Mouse (Mus musculus) spleen, adult 18-20 months (tissue): ENCODE results near the gene Cdh18.
"Not testable (repeated sequence)": the region's sequence is repeated elsewhere in the genome, so short reads cannot be mapped to it uniquely, and the experiment has no call there.

Experiments
- DNase-seq, 2 experiments: peaks; one replicate each; pipeline ENCODE4 v3.0.0; 2022; ENCODE audit warnings: mixed read lengths in 2 of 2

Gene Cdh18

DNA sequence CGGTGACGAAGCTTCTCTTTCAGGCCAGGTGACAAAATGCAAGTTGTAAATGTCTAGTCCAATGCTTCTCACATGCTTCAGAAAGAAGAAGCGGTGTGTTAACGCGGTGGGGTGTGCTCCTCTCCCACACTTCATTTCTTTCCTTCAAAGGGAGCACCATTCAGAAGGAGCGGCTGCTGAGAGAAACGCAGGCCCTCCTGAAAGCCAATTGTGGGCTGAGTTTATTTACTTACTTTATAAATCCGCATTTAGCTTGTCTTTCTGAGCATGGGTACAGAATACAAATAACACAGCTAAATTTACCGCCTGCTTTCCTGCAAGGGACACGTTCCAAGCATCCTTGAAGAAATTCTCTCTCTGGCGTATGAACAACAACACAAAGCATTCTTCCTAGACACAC lies 420.6 kb downstream of the Cdh18 start:
- DNase-seq: no peak

DNA sequence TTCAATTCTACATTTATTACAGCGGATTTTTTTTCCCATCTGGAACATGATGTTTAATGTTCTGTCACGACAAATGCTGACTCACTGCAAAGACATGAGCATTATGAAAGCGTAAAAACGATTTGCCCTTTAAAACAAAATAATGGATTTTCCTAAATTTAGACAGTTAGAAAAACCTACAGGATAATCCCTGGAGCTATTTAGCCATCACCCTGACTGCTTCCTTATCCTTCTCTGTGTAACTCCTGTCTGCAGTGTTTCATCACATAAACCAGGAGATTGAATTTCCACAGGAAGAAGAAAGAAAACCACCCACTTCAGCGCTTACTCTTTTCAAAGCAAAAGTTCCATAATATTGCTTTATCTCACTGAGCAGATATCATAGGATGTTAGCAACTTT lies 431.3 kb downstream of the Cdh18 start:
- DNase-seq: no peak

DNA sequence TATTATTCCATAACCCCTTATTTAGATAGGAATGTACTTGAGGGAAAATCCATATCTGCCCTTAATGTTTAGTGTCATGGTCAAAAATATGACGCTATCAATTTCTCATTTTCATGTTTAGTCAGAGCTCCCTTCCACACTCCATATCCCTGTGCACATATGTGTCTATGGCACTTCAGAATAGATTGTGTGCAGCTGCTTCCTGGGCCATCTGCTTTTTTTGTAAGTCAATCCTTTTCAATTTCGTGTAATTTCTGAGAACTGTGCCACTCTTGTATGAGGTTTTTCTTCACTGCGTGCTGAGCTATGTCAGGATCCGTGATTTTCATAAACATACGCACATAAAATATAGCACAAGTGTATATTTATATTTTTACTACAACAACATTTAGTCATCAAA lies 435.8 kb downstream of the Cdh18 start:
- no peak for DNase-seq

DNA sequence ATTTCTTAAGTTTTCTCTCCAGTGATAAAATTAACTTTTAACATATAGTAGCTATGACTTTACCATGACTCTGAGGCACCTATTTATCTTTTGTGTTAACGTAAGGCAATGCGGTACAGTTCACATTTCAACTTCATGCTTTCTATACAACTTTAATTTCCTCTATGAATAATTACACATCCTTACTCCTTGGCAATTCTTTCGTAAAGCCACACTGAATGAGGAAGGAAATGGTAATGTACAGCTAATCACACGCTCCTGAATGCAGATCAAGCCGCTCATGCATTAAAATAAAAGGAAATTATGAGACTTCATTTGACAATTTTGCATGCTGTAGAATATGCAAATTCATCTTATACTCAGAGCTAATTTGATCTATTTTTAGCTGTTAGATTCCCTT lies 467.9 kb downstream of the Cdh18 start:
- no peak for DNase-seq

DNA sequence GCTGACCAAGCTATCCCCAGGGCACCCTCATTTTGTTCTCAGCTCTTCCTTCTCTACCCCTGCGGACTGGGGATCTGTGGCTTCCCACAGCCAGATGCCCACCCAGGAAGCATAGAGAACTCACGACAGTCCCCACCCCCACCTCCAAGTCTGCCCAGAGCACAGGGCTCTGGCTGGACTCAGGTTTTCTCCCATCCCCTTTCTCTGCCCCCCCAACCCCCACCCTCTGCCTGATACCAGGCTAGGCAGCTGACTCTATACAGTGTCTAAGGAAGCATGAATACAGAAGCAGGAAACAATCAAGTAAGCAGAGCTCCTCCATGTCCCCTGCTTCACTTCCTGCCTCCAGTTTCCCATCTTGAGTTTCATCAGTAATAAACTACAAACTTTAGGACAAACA lies 472.3 kb downstream of the Cdh18 start:
- DNase-seq: no peak

DNA sequence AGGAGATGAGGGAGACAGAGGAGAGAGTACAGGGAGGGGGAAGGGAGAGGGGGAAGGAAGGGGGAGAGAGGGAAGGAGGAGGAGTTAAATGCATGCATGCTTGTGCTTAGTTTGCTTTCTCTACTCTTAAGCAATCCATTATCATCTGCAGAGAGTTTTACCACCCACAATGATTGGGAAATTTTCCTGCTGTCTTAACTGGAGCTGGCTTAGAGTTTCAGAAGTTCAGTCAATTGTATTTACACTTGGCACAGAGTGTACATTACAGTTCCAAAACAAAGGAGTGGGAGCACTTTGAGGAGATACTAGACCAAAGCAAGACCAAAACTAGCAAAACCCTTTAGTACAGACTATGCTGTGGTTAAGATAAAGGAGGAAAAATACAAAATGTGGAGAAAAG lies 473.8 kb downstream of the Cdh18 start:
- no peak for DNase-seq

DNA sequence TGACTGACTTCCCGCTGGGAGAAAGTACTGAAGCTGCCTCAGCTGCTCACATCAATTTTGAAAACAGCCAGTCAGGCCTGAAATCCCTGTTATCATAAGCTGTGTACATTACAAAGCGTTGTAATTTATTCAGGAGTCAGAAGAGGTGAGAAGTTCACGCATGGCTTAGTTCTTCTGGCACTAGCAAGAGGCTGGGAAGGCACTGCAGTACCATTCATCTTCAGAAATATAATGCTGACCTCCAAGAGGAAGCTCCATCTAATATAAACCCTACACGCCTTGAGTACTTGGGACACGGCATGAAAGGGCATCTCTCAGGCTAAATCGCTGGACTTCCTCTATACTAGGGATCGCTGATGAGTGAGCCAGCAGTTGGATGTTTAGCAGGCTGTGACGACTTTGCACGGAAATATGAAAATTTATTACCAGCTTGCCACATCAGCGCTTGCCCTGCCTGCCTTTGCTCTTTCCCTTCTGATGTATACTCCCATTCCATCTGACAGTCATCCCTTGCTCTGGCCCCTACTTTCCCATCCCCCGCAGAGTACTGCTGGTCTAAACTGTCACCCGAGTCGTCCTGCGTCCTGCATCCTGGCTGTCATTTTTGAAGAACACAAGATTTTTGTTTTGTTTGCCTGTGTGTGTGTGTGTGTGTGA lies 486.9 kb downstream of the Cdh18 start:
- no peak for DNase-seq

DNA sequence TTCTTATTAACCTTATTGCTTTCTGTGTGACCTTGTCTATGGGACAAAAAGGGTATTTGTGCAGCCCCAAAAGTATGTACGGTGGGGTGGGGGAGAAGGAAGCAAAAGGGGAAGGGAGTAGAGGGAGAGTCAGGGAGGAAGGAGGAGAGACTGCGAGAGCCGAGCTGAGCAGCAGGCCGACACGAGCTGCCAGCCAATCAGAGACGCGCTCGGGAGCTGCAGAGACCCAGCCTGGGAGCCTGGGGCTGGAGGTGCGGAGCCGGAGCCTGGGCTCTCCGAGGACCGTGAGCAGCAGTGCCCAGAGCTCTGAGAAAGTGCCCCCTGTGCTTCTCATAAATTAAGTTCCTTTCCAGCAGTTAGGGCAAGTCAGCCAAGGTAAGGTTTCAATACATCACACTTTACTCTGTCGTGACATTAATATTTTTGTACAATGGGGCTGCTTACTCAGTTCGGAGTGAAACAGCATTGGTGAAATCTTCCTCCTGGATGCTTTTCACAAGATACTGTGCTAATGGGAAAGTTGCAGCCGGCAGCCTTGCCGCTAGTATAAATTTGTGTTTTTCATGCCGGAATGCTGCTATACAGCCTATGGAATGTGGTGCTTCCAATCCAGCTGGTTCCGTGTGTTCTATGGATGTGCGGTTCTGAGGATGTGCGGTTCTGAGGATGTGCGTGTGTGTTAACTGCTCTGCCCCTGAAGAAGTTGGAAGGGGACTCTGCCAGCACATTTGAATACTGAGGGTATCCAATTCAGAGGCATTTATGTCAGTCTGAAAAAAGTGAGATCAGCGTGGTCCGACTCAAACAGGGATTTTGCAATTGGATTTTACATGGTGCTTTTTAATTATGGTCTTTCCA lies 487.6 kb downstream of the Cdh18 start:
- DNase-seq: no peak

DNA sequence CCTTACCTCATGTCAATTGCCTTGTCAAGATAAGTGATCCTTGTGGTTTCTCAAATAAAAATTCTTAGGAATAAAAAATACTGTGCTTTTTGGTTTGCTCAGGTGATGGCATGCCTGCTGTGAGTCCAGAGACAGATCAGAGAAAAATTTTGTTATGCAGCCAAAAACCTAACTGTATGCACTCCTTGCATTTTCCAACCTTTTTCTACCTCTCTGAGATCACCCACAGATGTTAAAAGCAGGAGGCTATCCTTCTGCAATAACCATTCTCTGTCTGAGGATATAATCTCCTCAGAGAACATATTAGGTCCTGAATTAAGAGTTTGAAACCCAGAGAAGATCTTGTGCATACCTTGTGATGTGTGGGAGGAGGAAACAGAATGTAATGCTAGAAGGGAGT lies 488.7 kb downstream of the Cdh18 start:
- DNase-seq: no peak

DNA sequence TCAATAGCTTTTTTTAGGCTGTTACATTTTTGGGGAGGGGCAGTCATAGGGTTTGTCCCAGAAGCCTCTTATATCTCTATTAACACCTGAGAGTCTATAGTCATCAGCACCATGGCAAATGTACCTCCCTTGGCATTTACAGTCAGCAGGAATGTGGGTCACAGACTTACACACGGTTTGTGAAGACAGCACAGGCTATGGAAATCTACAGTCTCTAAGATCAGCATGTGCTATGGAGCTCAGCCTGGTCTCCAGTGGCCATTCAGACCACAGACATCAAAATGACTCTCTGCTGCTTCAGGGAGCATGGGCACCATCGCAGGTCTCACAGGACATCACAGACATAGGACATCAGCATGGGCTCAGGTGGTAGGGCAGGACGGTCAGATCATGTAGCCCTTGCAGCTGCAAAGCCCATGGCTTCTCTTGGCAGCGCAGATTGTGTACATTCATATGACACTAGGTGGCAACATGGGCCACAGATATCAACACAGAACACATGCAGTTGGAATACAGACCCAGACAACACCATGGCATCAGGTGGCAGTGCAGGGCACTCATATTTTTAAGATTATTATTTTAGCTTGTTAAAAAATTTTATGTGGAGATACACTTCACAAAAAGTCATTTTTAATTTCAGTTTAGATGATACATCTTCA lies 497.4 kb downstream of the Cdh18 start:
- DNase-seq: no peak

DNA sequence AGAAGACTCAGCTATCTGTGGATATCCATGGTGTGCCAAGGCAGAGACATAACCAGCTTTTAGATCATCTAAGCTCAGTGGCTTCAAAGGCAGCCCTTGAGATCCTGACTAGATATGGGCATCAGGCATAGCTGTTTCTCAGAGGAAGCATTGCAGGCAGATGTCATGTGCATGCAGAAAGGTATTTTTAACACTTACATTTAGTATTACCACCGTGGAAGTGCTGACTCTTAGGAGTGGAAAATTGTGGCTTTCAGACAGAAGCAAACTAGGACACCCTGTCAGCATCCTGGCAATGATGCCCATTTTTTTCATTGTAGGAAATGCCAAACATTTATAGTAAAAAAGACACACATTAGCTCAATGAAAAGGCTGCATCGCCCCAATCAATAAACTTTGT lies 503.2 kb downstream of the Cdh18 start:
- DNase-seq: no peak

DNA sequence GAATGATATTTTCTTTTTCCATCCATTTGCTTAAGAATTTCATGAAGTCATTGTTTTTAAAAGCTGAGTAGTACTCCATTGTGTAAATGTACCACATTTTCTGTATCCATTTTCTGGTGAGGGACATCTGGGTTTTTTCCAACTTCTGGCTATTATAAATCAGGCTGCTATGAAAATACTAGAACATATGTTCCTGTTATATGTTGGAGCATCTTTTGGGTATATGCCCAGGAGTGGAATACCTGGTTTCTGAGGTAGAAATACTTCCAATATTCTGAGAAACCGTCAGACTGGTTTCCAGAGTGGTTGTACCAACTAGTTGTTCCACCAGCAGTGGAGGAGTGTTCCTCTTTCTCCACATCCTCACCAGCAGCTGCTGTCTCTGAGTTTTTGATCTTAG lies 536.5 kb downstream of the Cdh18 start:
- not testable (repeated sequence) for DNase-seq

DNA sequence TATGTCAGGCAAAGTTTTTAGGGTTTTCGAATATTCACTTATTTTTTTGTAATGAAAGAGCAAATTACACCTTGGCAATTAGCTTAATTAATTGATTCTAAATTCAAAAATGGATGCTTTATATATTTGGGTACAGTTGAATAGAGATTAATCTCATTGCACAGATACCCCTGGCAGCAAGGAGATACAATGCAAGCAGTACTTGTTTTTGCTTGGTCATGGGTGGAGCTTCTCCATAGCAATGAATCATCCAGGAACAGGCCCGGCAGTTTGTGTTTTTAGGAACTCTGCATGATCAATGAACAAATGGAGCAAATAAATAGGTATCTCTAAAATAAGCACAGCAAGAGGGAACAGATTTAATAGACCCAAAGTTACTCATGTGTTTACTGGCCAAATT lies 538.7 kb downstream of the Cdh18 start:
- DNase-seq: no peak

DNA sequence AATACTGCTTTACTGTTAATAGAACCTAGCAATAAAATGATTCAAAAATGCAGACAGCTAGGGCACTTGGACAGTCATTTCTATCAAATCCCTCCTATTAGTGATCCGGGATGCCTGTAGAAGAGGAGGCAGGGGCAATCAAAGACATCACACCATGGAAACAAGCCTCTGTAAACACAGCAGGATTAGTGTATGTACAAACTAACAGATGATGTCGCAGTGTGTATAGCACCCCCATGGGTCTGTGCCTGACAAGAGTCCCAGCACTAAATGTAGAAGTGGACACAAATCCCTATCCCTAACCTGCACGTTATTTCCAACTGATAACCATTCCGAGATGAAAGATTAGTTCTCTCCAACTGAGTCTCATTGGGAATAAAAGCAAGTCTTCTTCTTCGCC lies 547.8 kb downstream of the Cdh18 start:
- no peak for DNase-seq

DNA sequence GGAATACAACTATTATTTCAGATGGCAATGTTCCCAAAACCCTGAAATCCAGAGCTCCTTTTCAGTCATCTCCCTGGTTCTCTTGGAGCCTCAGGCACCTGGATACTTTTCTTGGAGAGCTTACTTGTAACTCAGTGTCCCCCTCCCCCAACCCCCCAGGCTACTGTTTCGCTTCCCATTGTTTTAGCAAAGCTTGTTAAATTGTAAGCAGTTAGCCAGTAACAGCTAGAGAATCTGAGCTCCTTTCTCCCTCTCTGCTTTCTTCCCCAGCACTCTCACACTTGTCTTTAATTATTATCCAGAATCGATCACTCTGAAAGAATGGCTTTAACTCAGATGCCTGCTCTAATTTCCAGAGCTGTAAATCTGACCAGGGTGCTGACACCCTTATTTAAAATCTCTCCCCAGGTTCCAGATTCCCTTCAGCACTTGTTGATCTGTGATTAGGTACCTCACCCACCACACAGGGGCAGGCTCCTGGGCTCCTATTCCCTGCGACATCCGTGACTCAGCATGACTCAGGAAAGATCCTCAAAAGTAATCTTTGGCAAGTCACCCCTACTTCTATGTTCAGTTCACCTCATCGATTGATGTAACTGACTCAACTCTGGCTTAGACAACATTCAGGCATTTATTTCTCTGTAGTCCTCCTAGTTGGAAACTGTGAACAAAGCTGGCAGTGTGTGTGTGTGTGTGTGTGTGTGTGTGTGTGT lies 556.0 kb downstream of the Cdh18 start:
- no peak for DNase-seq

DNA sequence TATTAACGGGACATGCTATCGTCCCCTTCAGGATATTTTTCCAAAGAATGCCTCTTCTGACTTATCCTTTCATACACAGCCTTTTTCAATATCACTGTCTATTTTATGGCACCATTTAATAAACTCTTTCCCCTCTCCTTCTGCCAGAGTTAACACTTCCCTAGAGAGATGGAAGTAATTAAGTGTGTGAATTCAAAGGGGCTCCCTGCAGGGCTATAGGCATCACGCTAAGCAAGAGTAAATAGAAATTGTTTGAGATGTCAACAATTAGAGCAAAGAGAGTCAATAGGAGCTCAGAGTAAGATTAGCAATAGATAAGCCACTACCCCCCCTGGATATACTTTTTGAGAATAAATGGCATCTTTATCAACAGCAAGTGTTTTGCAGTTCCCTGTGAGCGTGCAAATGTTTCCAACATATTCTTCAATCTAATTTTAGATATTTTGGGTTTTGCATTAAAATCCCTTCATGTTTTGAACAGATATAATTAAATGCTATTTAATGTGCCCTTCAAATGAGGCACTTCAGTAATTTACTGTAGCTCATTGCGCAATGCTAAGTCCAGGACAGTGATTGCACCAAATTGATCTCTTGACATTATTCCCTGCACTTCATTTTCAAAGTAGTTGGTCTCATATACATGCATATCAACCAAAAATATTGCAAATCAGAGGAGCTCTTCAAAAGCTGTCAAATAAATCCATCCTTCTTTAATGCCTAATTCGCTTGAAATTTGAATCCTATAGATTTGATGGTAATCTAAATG lies 586.3 kb downstream of the Cdh18 start:
- no peak for DNase-seq

DNA sequence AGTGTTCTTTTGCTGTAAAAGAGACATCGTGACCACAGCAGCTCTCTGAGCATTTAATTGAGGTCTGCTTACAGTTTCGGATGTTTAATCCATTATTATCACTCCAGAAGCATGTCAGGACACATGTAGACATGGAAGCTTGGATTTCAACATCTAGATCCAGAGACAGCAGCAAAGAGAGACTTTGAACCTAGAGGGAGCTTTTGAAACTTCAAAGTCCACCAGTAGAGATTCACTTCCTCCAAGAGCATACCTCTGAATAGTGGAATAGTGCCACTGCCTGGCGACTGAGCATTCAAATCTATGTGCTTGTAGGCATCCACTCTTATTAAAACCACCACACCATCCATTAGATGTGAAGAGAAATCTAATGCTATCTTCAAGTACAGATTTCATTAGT lies 588.1 kb downstream of the Cdh18 start:
- no peak for DNase-seq

DNA sequence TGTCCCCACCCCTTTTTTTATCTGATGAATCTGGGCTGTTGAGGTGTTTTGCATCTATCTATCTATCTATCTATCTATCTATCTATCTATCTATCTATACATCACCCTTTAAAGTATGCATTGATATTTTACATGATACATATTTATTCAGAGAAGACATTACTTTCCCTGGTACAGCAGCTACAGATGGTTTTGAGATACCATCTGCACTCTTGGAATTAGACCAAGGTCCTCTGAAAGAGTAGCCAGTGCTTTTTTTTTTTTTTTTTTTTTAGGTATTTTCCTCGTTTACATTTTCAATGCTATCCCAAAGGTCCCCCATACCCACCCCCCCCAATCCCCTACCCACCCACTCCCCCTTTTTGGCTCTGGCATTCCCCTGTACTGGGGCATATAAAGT lies 594.1 kb downstream of the Cdh18 start:
- not testable (repeated sequence) for DNase-seq

DNA sequence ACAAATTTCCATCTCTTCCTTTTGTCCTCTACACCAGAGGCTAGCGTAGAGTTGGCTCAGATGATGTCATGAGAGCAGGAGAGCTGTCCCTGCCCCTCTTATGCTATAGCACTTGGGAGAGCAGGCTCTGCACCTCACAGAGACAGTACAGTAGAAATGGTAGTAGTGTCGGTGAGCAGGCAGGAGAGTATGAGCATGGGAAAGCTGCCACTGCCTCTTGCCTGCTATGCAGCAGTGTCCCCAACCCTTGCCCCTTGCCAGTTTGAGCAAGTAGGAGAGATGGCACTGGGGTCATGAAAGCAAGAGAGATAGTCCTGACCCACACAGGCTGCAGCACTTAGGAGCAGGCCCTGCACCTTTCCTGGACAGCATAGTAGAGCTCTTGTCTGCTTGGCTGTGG lies 607.1 kb downstream of the Cdh18 start:
- DNase-seq: no peak

DNA sequence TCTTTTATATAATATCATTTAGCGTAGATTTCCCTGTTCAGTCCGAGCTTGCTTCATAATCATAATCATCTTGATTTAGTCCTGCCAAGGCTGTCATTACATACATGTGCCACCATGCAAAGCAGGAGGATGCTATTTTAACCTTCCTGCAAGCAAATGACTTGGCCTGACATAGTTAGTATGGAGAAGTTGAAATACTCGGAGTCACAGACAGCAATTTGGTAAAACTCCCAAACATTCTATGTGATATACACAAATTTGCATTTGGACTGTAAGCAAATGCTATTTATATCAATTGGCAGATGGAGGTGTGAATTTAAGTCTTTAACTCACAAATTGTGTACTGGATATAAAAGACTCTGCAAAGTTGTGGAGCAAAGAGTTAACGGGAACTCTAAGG lies 616.0 kb downstream of the Cdh18 start:
- DNase-seq: no peak

DNA sequence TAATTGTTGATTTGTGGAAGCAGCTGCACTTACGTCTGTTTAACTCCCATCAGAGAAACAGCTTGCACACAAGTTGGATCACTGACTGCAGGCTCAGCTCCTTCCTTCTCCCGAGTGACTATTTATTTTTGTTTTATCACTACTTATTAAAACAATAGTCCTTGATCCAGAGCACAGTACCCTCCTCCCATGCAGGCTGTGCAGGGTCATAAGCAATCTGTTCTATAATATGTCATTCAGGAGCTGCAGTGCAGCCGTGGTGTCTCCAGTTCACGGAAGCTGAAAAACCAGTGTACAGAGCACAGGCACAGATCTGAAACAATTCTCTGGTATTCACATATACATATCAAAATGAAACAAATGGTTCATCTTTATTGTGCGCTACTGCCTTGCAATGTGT lies 625.8 kb downstream of the Cdh18 start:
- no peak for DNase-seq

DNA sequence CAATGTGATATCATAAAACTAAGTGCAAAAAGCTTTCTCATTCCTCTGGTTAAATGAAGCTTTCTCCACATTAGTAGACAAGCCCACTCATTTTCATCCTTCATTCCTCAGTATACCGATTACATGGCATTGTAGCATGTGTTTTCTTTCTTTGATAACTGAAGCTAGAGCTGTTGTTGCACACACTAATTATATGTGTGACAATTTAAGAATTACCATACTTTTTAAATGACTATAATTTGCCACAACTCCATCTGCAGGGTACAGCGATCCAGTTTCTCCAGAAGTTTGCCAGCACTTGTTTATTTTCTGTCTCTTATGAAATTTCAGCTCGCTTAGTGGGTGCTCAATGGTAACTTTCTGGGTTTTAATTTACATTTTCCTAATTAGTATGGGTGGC lies 663.2 kb downstream of the Cdh18 start:
- no peak for DNase-seq

DNA sequence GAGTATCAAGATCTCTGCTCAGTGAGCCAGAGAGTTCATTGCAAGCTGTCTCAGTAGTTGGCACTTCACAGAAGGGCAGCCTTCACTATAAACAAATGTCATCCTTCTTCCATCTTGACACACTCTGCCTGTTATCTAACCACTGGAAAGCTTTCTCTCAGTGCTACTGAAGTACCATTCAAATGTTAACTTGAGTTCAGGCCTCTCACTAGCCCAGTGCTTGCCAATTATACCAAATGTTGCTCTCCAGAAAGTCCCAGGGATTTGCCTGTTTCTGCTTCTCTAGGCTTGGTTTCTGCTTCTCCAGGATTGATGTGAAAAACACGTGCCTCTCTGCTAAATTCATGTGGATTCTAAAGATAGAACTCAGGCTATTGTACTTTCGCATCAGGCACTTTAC lies 681.8 kb downstream of the Cdh18 start:
- no peak for DNase-seq
